Mouse (Mus musculus): ENCODE measurements at regions not wholly inside any gene's neighbourhood (a gene's known extent, or its start where the extent isn't known, plus 50 kb on each side); places are given as distances from the start of the nearest gene placed in this dataset.
"Not testable (repeated sequence)": the region's sequence is repeated elsewhere in the genome, so short reads cannot be mapped to it uniquely, and the experiment has no call there.

GRCm38 (mm10) chr7:96061599-96061998, 109.4 kb upstream of the Tenm4 start:
- DNase-seq (ENCODE audit: low spot score in 2 of 2) = not testable (repeated sequence)

- no peak for DNase-seq (ENCODE audit: low spot score in 2 of 2)
Observed at GRCm38 (mm10) chr7:96078511-96078910, 92.5 kb upstream of the Tenm4 start.

GRCm38 (mm10) chr7:96081676-96082075, 89.4 kb upstream of the Tenm4 start:
- DNase-seq (ENCODE audit: low spot score in 2 of 2) = no peak

GRCm38 (mm10) chr7:96095185-96095584, 75.9 kb upstream of the Tenm4 start:
- no peak for DNase-seq (ENCODE audit: low spot score in 2 of 2)

- DNase-seq (ENCODE audit: low spot score in 2 of 2) = no peak
Observed at GRCm38 (mm10) chr7:96095752-96096151, 75.3 kb upstream of the Tenm4 start.

- DNase-seq (ENCODE audit: low spot score in 2 of 2) = no peak
Observed at GRCm38 (mm10) chr7:96098686-96099376, 72.2 kb upstream of the Tenm4 start.

GRCm38 (mm10) chr7:96102727-96103126, 68.3 kb upstream of the Tenm4 start:
- DNase-seq (ENCODE audit: low spot score in 2 of 2) = no peak

- no peak for DNase-seq (ENCODE audit: low spot score in 2 of 2)
Observed at GRCm38 (mm10) chr7:96108768-96109167, 62.3 kb upstream of the Tenm4 start.

GRCm38 (mm10) chr7:96120142-96120541, 50.9 kb upstream of the Tenm4 start:
- no peak for DNase-seq (ENCODE audit: low spot score in 2 of 2)

All from adrenal gland, postnatal 4 days (tissue).